Mouse (Mus musculus) heart, adult 18-20 months (tissue): ENCODE measurements at regions not wholly inside any gene's neighbourhood (a gene's known extent, or its start where the extent isn't known, plus 50 kb on each side); places are given as distances from the start of the nearest gene placed in this dataset.

Experiments
- DNase-seq, 2 experiments: peaks; one replicate each; pipeline ENCODE4 v3.0.0; 2021 to 2022; ENCODE audit warnings: mixed read lengths in 1 of 2

- no peak for DNase-seq
These were observed 897.5 kb upstream of the Slc10a2 start for GRCm38 (mm10) chr8:6002612-6003011.

DNA sequence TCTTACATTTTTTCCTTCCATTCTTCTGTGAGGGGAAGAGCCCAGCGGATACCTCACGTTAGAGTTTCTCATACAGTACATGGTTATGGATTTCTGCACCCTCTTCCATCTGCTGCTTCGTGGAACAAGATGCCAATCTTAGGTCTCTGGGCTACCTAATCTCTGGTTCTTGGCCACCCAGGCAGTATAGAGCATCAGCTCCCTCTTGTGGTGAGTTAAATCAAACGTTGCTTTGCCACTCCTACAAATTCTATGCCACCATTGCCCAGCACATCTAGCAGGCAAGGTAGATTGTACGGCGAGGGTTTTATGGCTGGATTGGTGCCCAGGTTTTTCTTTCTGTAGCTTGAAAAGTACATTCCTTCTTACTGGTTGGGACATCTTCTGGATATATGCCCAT lies 889.7 kb upstream of the Slc10a2 start:
- no peak for DNase-seq

- no peak for DNase-seq
These were observed 860.4 kb upstream of the Slc10a2 start for GRCm38 (mm10) chr8:5965403-5966015.

DNA sequence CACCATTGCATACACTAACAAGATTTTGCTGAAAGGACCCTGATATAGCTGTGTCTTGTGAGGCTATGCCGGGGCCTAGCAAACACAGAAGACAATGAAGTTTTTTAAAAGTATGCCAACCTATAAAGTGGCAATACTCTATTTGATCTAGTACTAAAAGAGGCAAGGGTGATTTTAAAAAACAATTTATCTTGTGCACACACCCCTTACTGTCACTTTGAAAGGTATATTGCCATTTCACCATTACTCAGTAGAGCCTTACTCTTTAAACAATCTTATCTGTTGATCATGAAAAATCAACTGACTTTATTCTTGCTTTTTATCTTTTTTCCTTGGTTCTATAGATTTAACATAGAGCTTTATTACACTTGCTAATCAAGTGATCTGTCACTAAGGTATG lies 859.1 kb upstream of the Slc10a2 start:
- DNase-seq: no peak

GRCm38 (mm10) chr8:5938057-5938456 lies 832.9 kb upstream of the Slc10a2 start:
- DNase-seq: no peak

DNA sequence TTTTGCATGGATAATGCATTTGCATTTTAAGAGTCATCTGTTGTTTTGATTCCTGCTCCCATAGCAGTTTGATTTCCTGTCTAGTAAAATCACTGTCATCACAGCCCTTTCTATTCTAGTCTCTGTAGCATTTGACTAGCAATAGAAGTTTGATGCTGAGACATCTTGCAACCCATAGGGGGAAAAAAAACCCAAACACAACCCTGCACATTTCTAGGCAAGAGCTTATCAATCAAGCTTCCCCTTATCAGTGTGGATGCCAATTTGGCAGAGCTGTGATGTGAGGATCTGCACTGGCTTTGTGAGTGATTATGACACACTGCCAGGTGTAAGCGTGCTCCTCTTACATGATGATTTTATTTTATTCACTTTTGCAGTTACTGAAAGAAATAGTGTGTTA lies 813.0 kb upstream of the Slc10a2 start:
- no peak for DNase-seq
